Mouse (Mus musculus): ENCODE measurements around the gene Col9a2. TPM values are rescaled to one million over a fixed set of nuclear protein-coding genes. Genes with fewer than 3 reads are reported as not detected.

Col9a2 gene
- polyA plus RNA-seq, 1 experiment from 2014 or later, result 12.3 TPM

GRCm38 (mm10) chr4:121025681-121026080, 13.5 kb upstream of the Col9a2 start:
- no peak overlapping the region for H3K4me3 ChIP-seq
- no peak overlapping the region for H3K9ac ChIP-seq
- H3K4me2 ChIP-seq, result no peak overlapping the region
- 58% methylated on average over 2 of the region's 2 CpGs for WGBS
- H3K27me3 ChIP-seq, result no peaks in the 10 kb centered on the region
- H3K36me3 ChIP-seq, result no peaks in the 10 kb centered on the region
- no peaks in the 10 kb centered on the region for H3K4me1 ChIP-seq
- ATAC-seq (ENCODE audit: borderline replicate concordance, extremely low read depth, low FRiP score, low TSS enrichment), result no peak
- H3K9me3 ChIP-seq, result no peaks in the 10 kb centered on the region
- H3K27ac ChIP-seq, result no peak overlapping the region

- H3K4me1 ChIP-seq, result no peaks in the 10 kb centered on the region
- no peak overlapping the region for H3K27ac ChIP-seq
- H3K4me2 ChIP-seq, result no peak overlapping the region
- H3K27me3 ChIP-seq, result no peaks in the 10 kb centered on the region
- H3K4me3 ChIP-seq, result no peak overlapping the region
- no peak overlapping the region for H3K9ac ChIP-seq
- no peak for ATAC-seq (ENCODE audit: borderline replicate concordance, extremely low read depth, low FRiP score, low TSS enrichment)
- no peaks in the 10 kb centered on the region for H3K36me3 ChIP-seq
- 42% methylated on average over 1 of the region's 1 CpGs for WGBS
- no peaks in the 10 kb centered on the region for H3K9me3 ChIP-seq
Measured at GRCm38 (mm10) chr4:121028146-121028545, 11.0 kb upstream of the Col9a2 start.

GRCm38 (mm10) chr4:121028659-121029392, 10.4 kb upstream of the Col9a2 start:
- no peak for ATAC-seq (ENCODE audit: borderline replicate concordance, extremely low read depth, low FRiP score, low TSS enrichment)
- Histone ChIP-seq H3K9me3 (no peaks in the 10 kb centered on the region), H3K36me3 (no peaks in the 10 kb centered on the region), H3K9ac (no peak overlapping the region), H3K27ac (no peak overlapping the region), H3K4me3 (no peak overlapping the region), H3K4me2 (no peak overlapping the region), H3K27me3 (no peaks in the 10 kb centered on the region), H3K4me1 (no peaks in the 10 kb centered on the region)
- 28% methylated on average over 14 of the region's 14 CpGs for WGBS

DNA sequence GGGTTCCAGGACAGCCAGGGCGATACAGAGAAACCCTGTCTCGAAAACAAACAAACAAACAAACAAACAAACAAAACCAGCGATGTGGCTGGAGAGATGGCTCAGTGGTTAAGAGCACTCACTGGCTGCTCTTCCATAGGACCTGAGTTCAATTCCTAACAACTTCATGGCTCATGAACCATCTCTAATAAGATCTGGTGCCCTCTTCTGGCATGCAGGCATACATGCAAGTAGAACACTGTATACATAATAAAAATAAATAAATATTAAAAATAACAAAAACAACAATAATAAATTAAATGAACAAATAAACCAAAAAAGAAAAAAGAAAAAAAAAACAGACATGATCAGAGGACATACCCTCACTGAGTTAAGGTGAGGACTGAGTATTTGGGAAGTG, 9.6 kb upstream of the Col9a2 start:
- 69% methylated on average over 3 of the region's 3 CpGs for WGBS
- no peak overlapping the region for H3K4me2 ChIP-seq
- H3K36me3 ChIP-seq, result no peaks in the 10 kb centered on the region
- H3K9me3 ChIP-seq, result no peaks in the 10 kb centered on the region
- H3K9ac ChIP-seq, result no peak overlapping the region
- H3K4me3 ChIP-seq, result no peak overlapping the region
- no peaks in the 10 kb centered on the region for H3K27me3 ChIP-seq
- H3K27ac ChIP-seq, result no peak overlapping the region
- no peaks in the 10 kb centered on the region for H3K4me1 ChIP-seq
- ATAC-seq (ENCODE audit: borderline replicate concordance, extremely low read depth, low FRiP score, low TSS enrichment), result no peak

DNA sequence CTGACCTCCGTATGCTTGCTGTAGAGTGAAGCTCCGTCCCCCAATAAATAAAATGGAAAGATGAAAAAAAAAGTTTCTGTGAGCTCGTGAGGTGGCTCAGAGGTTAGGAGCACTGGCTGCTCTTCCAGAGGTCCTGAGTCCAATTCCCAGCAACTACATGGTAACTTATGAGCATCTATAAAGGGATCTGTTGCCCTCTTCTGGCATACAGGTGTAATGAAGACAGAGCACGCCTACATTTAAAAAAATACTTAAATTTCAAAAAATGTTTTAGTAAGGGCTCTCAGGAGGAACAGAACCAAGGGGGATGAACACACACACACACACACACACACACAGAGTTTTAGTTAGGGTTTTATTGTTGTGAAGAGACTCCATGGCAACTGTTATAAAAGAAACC, 7.7 kb upstream of the Col9a2 start:
- no peaks in the 10 kb centered on the region for H3K9me3 ChIP-seq
- no peak for ATAC-seq (ENCODE audit: borderline replicate concordance, extremely low read depth, low FRiP score, low TSS enrichment)
- H3K4me3 ChIP-seq, result no peak overlapping the region
- no peaks in the 10 kb centered on the region for H3K27me3 ChIP-seq
- H3K36me3 ChIP-seq, result no peaks in the 10 kb centered on the region
- no peak overlapping the region for H3K27ac ChIP-seq
- no peaks in the 10 kb centered on the region for H3K4me1 ChIP-seq
- no peak overlapping the region for H3K9ac ChIP-seq
- no peak overlapping the region for H3K4me2 ChIP-seq
- 38% methylated on average over 4 of the region's 4 CpGs for WGBS

DNA sequence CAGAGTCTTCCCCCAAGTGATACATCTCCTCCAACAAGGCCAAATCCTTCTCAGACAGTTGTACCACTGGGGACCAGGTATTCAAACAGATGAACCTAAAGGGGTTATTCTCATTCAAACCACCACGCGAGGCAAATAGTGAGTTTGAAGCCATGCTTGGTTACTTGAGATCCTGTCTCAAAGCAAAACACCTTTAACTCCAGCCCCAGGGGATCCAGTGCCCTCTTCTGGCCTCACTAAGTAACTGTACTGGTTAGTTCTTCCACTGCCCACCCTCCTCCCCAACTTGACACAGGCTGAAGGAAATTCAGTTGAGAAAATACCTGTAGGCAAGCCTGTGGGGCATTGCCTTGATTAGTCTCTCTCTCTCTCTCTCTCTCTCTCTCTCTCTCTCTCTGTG, 6.2 kb upstream of the Col9a2 start:
- no peak for ATAC-seq (ENCODE audit: borderline replicate concordance, extremely low read depth, low FRiP score, low TSS enrichment)
- 78% methylated on average over 2 of the region's 2 CpGs for WGBS
- no peak overlapping the region for H3K27ac ChIP-seq
- H3K4me1 ChIP-seq, result no peaks in the 10 kb centered on the region
- no peak overlapping the region for H3K4me2 ChIP-seq
- no peak overlapping the region for H3K4me3 ChIP-seq
- H3K9me3 ChIP-seq, result no peaks in the 10 kb centered on the region
- peaks cover 3% of the 10 kb centered on the region; the same call in 1 of the 2 replicates for H3K27me3 ChIP-seq
- no peak overlapping the region for H3K9ac ChIP-seq
- no peaks in the 10 kb centered on the region for H3K36me3 ChIP-seq

DNA sequence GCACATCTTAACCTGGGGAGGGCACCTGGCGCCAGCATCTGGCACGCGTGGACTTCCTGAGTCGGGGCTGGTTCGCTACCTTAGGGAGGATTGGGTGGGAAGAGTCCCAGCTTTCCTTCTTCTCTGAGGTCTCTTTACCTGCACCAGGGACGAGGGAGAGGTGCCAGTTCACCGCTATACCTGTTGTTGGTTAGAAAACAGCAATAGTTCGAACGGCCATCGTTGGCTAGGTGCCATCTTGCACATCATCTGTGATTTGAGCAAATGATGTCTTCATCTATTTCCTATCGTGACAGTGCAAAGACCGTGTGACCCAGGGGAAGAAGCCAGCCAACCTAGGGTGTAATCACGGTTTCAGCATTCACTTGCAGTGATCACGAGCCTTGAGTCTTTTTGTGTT, 1.1 kb downstream of the Col9a2 start:
- Histone ChIP-seq H3K27me3 (peaks cover 24% of the 10 kb centered on the region), H3K9me3 (no peaks in the 10 kb centered on the region), H3K27ac (no peak overlapping the region), H3K36me3 (no peaks in the 10 kb centered on the region), H3K4me2 (peak overlapping the region; percentile 77), H3K4me3 (peak overlapping the region; percentile 43), H3K9ac (no peak overlapping the region), H3K4me1 (peaks cover 28% of the 10 kb centered on the region)
- no peak for ATAC-seq (ENCODE audit: borderline replicate concordance, extremely low read depth, low FRiP score, low TSS enrichment)
- 61% methylated on average over 14 of the region's 14 CpGs for WGBS

DNA sequence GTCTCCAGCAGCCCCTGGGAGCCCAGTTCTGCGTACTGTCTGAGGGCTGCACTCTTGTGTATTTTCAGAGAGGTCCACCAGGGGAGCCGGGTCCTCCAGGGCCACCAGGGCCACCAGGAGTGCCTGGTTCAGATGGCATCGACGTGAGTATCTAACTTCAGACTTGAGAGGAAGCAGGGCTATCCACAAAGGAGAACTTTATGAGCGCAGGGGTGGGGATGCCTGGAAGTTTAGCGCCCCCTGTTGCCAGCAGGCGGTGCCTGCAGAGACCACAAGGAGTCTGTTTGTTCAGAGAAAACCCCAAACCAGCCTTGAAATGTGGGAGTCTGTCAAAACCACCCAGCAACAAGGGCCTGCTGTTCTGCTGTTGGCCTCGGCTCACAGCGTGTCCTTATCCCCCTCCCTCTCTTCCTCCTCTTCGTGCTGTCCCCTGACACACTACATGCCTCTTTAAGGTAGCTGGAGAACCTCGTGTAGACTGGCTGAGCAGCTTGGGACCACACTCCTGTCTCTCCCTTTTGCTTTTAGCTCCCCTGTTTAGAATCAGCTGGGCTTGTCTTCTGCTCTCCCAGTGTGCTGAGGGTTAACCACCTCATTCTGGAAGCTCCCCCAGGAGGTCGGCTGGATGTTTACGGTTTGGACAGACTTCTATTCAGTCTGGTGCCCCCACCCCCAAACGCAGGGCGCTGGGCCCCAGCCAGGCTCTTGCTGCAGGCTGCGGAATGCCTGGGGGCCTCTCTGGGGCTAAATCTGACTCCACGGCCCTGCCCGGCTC, 1.9 kb downstream of the Col9a2 start:
- Histone ChIP-seq H3K36me3 (no peaks in the 10 kb centered on the region), H3K27ac (peak overlapping the region; percentile 76), H3K27me3 (peaks cover 24% of the 10 kb centered on the region), H3K9ac (peak overlapping the region; percentile 8; the same call in 1 of the 2 replicates), H3K9me3 (no peaks in the 10 kb centered on the region), H3K4me1 (peaks cover 28% of the 10 kb centered on the region), H3K4me3 (no peak overlapping the region), H3K4me2 (peak overlapping the region; percentile 32)
- 6% methylated on average over 18 of the region's 18 CpGs for WGBS
- ATAC-seq (ENCODE audit: borderline replicate concordance, extremely low read depth, low FRiP score, low TSS enrichment), result peak; percentile 86

DNA sequence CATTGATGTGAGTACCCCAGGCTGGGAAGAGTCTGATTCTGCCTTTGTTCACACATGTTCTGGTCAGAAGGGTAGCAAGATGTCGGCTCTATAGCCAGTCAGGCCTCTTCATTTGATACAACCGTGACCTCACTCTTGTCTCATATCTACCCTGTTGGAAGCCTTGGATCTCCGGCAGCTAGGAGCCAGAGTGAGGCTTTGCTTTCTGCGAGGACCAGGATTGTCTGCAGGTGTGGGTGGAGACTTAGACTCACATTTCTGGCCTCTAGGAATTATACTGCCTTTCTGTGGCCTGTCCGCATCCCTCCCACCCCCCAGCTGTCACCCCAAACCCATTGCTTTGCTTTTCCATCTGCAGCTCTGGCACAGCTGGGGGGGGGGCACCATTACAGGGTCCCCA, 3.3 kb downstream of the Col9a2 start:
- no peak for ATAC-seq (ENCODE audit: borderline replicate concordance, extremely low read depth, low FRiP score, low TSS enrichment)
- Histone ChIP-seq H3K4me2 (no peak overlapping the region), H3K9ac (no peak overlapping the region), H3K27me3 (peaks cover 24% of the 10 kb centered on the region), H3K36me3 (no peaks in the 10 kb centered on the region), H3K4me1 (peaks cover 28% of the 10 kb centered on the region), H3K9me3 (no peaks in the 10 kb centered on the region), H3K4me3 (no peak overlapping the region), H3K27ac (no peak overlapping the region)
- 69% methylated on average over 5 of the region's 5 CpGs for WGBS

DNA sequence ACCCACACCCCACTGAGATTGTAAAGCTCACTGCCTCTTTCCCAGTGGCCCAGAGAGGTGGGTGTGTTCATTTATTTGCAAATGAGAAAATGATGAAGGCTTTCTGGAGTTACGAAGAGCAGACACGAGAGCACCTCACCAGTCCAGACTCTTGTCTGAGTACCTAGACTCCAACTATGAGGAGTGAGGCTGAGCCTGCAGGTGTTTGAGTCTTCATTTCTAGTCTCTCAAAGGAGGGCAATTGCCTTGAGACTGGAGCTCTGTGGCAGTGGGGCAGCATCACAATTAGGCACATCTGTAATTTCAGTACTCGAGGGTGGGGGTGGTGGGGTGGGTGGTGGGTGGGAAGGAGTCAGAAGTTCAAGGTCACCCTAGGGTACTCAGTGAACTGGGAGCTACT, 3.8 kb downstream of the Col9a2 start:
- WGBS, result 73% methylated on average over 3 of the region's 3 CpGs
- H3K4me2 ChIP-seq, result no peak overlapping the region
- no peak overlapping the region for H3K27ac ChIP-seq
- no peaks in the 10 kb centered on the region for H3K36me3 ChIP-seq
- H3K9me3 ChIP-seq, result no peaks in the 10 kb centered on the region
- peaks cover 28% of the 10 kb centered on the region for H3K4me1 ChIP-seq
- no peak for ATAC-seq (ENCODE audit: borderline replicate concordance, extremely low read depth, low FRiP score, low TSS enrichment)
- H3K4me3 ChIP-seq, result no peak overlapping the region
- no peak overlapping the region for H3K9ac ChIP-seq
- peaks cover 22% of the 10 kb centered on the region for H3K27me3 ChIP-seq

- Histone ChIP-seq H3K27ac (no peak overlapping the region), H3K36me3 (no peaks in the 10 kb centered on the region), H3K9me3 (no peaks in the 10 kb centered on the region), H3K4me1 (peaks cover 7% of the 10 kb centered on the region), H3K4me2 (no peak overlapping the region), H3K9ac (no peak overlapping the region), H3K27me3 (peaks cover 4% of the 10 kb centered on the region; the same call in 1 of the 2 replicates), H3K4me3 (no peak overlapping the region)
- ATAC-seq (ENCODE audit: borderline replicate concordance, extremely low read depth, low FRiP score, low TSS enrichment), result no peak
- 43% methylated on average over 4 of the region's 4 CpGs for WGBS
Measured at GRCm38 (mm10) chr4:121051863-121052262, 12.7 kb downstream of the Col9a2 start.

Measured in lung, embryonic 15.5 days (tissue).